Mouse (Mus musculus) cerebellum, adult 2 months (tissue): Measurements from ENCODE around the gene Tbc1d4.

ENCODE experiments used
- CTCF ChIP-seq: fragments of 200-500 bp; IDR thresholded peaks from 2 replicates; pipeline ENCODE4 v1.5.1; 2011; ENCODE audit warnings: low read depth, mild to moderate bottlenecking, control low read depth, low read length, moderate library complexity, borderline replicate concordance; ENCODE audit not compliant: insufficient read depth
- POLR2A ChIP-seq: fragments of 200-500 bp; IDR thresholded peaks from 2 replicates; pipeline ENCODE4 v1.6.1; 2011; ENCODE audit warnings: low read length, control low read depth, borderline replicate concordance; ENCODE audit not compliant: insufficient read depth

- TF ChIP-seq POLR2A, result no peak
- no peak for TF ChIP-seq CTCF
Measured at GRCm38 (mm10) chr14:101537413-101537812, 71.6 kb downstream of the Tbc1d4 start.
